Mouse (Mus musculus): Measurements from ENCODE around the gene Tex12. TPM values are rescaled to one million over a fixed set of nuclear protein-coding genes. Genes with fewer than 3 reads are reported as not detected.
A peak's percentile ranks its signal among the peaks of the same experiment; 100 is the strongest.

The Tex12 gene
- total and polyA plus RNA-seq, 2 experiments from 2014 or later = not detected

- Histone ChIP-seq H3K27me3 (ENCODE audit: insufficient read depth, low read length) (no peaks in the 10 kb centered on the region), H3K36me3 (ENCODE audit: insufficient read depth, low read length) (no peaks in the 10 kb centered on the region), H3K4me1 (ENCODE audit: insufficient read depth, low read length) (peaks cover 6% of the 10 kb centered on the region; the same call in 1 of the 2 replicates), H3K4me2 (ENCODE audit: low read depth, low read length, poor library complexity, severe bottlenecking) (peak overlapping the region; percentile 61), H3K9ac (replicated peaks; ENCODE audit: low read length, poor library complexity, severe bottlenecking) (peak overlapping the region; percentile 68), H3K27ac (ENCODE audit: low read depth, low read length) (peak overlapping the region; percentile 73; the same call in 1 of the 2 replicates), H3K9me3 (ENCODE audit: low read length) (no peaks in the 10 kb centered on the region), H3K4me3 (ENCODE audit: low read depth, low read length) (peak overlapping the region; percentile 55)
- DNase-seq (ENCODE audit: low spot score) = no peak
- no peak for TF ChIP-seq CTCF (IDR thresholded peaks at IDR 0.05)
- ATAC-seq (ENCODE audit: low FRiP score) = no peak
- 43% methylated on average over 7 of the region's 7 CpGs for WGBS
Observed at GRCm38 (mm10) chr9:50527860-50528259, 33.3 kb downstream of the Tex12 start.

- DNase-seq (ENCODE audit: low spot score) (no peak), ATAC-seq (ENCODE audit: low FRiP score) (no peak)
- WGBS = 77% methylated on average over 5 of the region's 5 CpGs
- Histone ChIP-seq H3K4me1 (ENCODE audit: insufficient read depth, low read length) (peaks cover 6% of the 10 kb centered on the region; the same call in 1 of the 2 replicates), H3K36me3 (ENCODE audit: insufficient read depth, low read length) (no peaks in the 10 kb centered on the region), H3K9me3 (ENCODE audit: low read length) (no peaks in the 10 kb centered on the region), H3K9ac (replicated peaks; ENCODE audit: low read length, poor library complexity, severe bottlenecking) (no peak overlapping the region), H3K27ac (ENCODE audit: low read depth, low read length) (no peak overlapping the region), H3K4me3 (ENCODE audit: low read depth, low read length) (no peak overlapping the region), H3K27me3 (ENCODE audit: insufficient read depth, low read length) (no peaks in the 10 kb centered on the region), H3K4me2 (ENCODE audit: low read depth, low read length, poor library complexity, severe bottlenecking) (no peak overlapping the region)
- TF ChIP-seq CTCF (IDR thresholded peaks at IDR 0.05) = no peak
Observed at GRCm38 (mm10) chr9:50525585-50525984, 35.5 kb downstream of the Tex12 start.

- Histone ChIP-seq H3K27ac (ENCODE audit: low read depth, low read length) (no peak overlapping the region), H3K9me3 (ENCODE audit: low read length) (no peaks in the 10 kb centered on the region), H3K36me3 (ENCODE audit: insufficient read depth, low read length) (no peaks in the 10 kb centered on the region), H3K4me2 (ENCODE audit: low read depth, low read length, poor library complexity, severe bottlenecking) (no peak overlapping the region), H3K4me3 (ENCODE audit: low read depth, low read length) (no peak overlapping the region), H3K4me1 (ENCODE audit: insufficient read depth, low read length) (peaks cover 6% of the 10 kb centered on the region; the same call in 1 of the 2 replicates), H3K9ac (replicated peaks; ENCODE audit: low read length, poor library complexity, severe bottlenecking) (no peak overlapping the region), H3K27me3 (ENCODE audit: insufficient read depth, low read length) (no peaks in the 10 kb centered on the region)
- DNase-seq (ENCODE audit: low spot score) (no peak), ATAC-seq (ENCODE audit: low FRiP score) (no peak)
- 95% methylated on average over 5 of the region's 5 CpGs for WGBS
- no peak for TF ChIP-seq CTCF (IDR thresholded peaks at IDR 0.05)
Observed at GRCm38 (mm10) chr9:50524936-50525335, 36.2 kb downstream of the Tex12 start.

GRCm38 (mm10) chr9:50522574-50522973, 38.6 kb downstream of the Tex12 start:
- Histone ChIP-seq H3K27ac (ENCODE audit: low read depth, low read length) (no peak overlapping the region), H3K4me3 (ENCODE audit: low read depth, low read length) (no peak overlapping the region), H3K36me3 (ENCODE audit: insufficient read depth, low read length) (no peaks in the 10 kb centered on the region), H3K4me2 (ENCODE audit: low read depth, low read length, poor library complexity, severe bottlenecking) (no peak overlapping the region), H3K9me3 (ENCODE audit: low read length) (no peaks in the 10 kb centered on the region), H3K27me3 (ENCODE audit: insufficient read depth, low read length) (no peaks in the 10 kb centered on the region), H3K4me1 (ENCODE audit: insufficient read depth, low read length) (peaks cover 1% of the 10 kb centered on the region; the same call in 1 of the 2 replicates), H3K9ac (replicated peaks; ENCODE audit: low read length, poor library complexity, severe bottlenecking) (no peak overlapping the region)
- ATAC-seq (ENCODE audit: low FRiP score) (no peak), DNase-seq (ENCODE audit: low spot score) (no peak)
- no peak for TF ChIP-seq CTCF (IDR thresholded peaks at IDR 0.05)
- 90% methylated on average over 5 of the region's 5 CpGs for WGBS

- ATAC-seq (ENCODE audit: low FRiP score) = no peak
- whole genome bisulfite sequencing = 62% methylated on average over 2 of the region's 2 CpGs
Observed at GRCm38 (mm10) chr9:50521562-50521961, 39.6 kb downstream of the Tex12 start.

GRCm38 (mm10) chr9:50520748-50521147, 40.4 kb downstream of the Tex12 start:
- ATAC-seq (ENCODE audit: low FRiP score) (no peak), DNase-seq (ENCODE audit: low spot score) (no peak)
- no peak overlapping the region for H3K27ac ChIP-seq (ENCODE audit: low read depth, low read length)
- 85% methylated on average over 6 of the region's 6 CpGs for WGBS
- no peaks in the 10 kb centered on the region for H3K9me3 ChIP-seq (ENCODE audit: low read length)
- H3K4me1 ChIP-seq (ENCODE audit: insufficient read depth, low read length) = no peaks in the 10 kb centered on the region
- no peaks in the 10 kb centered on the region for H3K36me3 ChIP-seq (ENCODE audit: insufficient read depth, low read length)
- TF ChIP-seq CTCF (IDR thresholded peaks at IDR 0.05) = no peak
- H3K4me3 ChIP-seq (ENCODE audit: low read depth, low read length) = no peak overlapping the region
- no peaks in the 10 kb centered on the region for H3K27me3 ChIP-seq (ENCODE audit: insufficient read depth, low read length)
- no peak overlapping the region for H3K4me2 ChIP-seq (ENCODE audit: low read depth, low read length, poor library complexity, severe bottlenecking)
- H3K9ac ChIP-seq (replicated peaks; ENCODE audit: low read length, poor library complexity, severe bottlenecking) = no peak overlapping the region

More at GRCm38 (mm10) chr9:50521562-50521961, 39.6 kb downstream of the Tex12 start:
- Histone ChIP-seq H3K4me2 (ENCODE audit: low read depth, low read length, poor library complexity, severe bottlenecking) (no peak overlapping the region), H3K27ac (ENCODE audit: low read depth, low read length) (no peak overlapping the region), H3K4me1 (ENCODE audit: insufficient read depth, low read length) (no peaks in the 10 kb centered on the region), H3K4me3 (ENCODE audit: low read depth, low read length) (no peak overlapping the region), H3K36me3 (ENCODE audit: insufficient read depth, low read length) (no peaks in the 10 kb centered on the region), H3K9ac (replicated peaks; ENCODE audit: low read length, poor library complexity, severe bottlenecking) (no peak overlapping the region), H3K27me3 (ENCODE audit: insufficient read depth, low read length) (no peaks in the 10 kb centered on the region), H3K9me3 (ENCODE audit: low read length) (no peaks in the 10 kb centered on the region)
- DNase-seq (ENCODE audit: low spot score) = no peak
- 0 out of 2 replicates have a peak, but pooled peaks have one; percentile 4 for TF ChIP-seq CTCF (IDR thresholded peaks at IDR 0.05)

All from midbrain, postnatal 0 days (tissue).